ENCODE assay signal across 8 mouse cellular contexts in genomic region chr7:141562421-141562851, GRCm38 (mm10). TPM values are rescaled to one million over a fixed set of nuclear protein-coding genes. Genes with fewer than 3 reads are reported as not detected.
DNase-seq lines count a peak whose midpoint lies in the region; ATAC-seq and TF ChIP-seq lines count a peak whose summit lies in the region.

No protein-coding gene starts in this region.

- WGBS in kidney, postnatal 0 days = 2% methylated on average over 33 of the region's 33 CpGs
- WGBS in forebrain, embryonic 15.5 days = under 1% methylated on average over 33 of the region's 33 CpGs
- whole genome bisulfite sequencing in liver, embryonic 12.5 days (ENCODE audit: insufficient replicate concordance) = under 1% methylated on average over 33 of the region's 33 CpGs
- under 1% methylated on average over 33 of the region's 33 CpGs for WGBS in stomach, embryonic 15.5 days

- H3K36me3 ChIP-seq in kidney, postnatal 0 days (ENCODE audit: insufficient read depth, low read length) = no peaks in the 10 kb centered on the region
- H3K36me3 ChIP-seq in forebrain, embryonic 15.5 days = no peaks in the 10 kb centered on the region
- peaks cover 31% of the 10 kb centered on the region for H3K36me3 ChIP-seq in liver, embryonic 12.5 days
- no peaks in the 10 kb centered on the region for H3K36me3 ChIP-seq in stomach, embryonic 15.5 days

- intact Hi-C loops in gastrocnemius, postnatal 36 days (cut with DNase I) = no loop called here

- peak; percentile 14 for ATAC-seq in kidney, postnatal 0 days (replicated peaks; ENCODE audit: low FRiP score, low read depth)
- ATAC-seq in forebrain, embryonic 15.5 days (replicated peaks) = peak; percentile 64; the same call in 1 of the 2 replicates
- no peak for ATAC-seq in liver, embryonic 12.5 days
- peak; percentile 2; the same call in 1 of the 2 replicates for ATAC-seq in stomach, embryonic 15.5 days (ENCODE audit: insufficient read depth, low FRiP score, low read depth)

- H3K9me3 ChIP-seq in kidney, postnatal 0 days (replicated peaks; ENCODE audit: low read length) = no peaks in the 10 kb centered on the region
- no peaks in the 10 kb centered on the region for H3K9me3 ChIP-seq in forebrain, embryonic 15.5 days
- no peaks in the 10 kb centered on the region for H3K9me3 ChIP-seq in liver, embryonic 12.5 days (replicated peaks)
- H3K9me3 ChIP-seq in stomach, embryonic 15.5 days = no peaks in the 10 kb centered on the region

- DNase-seq in kidney, postnatal 0 days (ENCODE audit: low spot score) = peak; percentile 36
- DNase-seq in kidney, postnatal 10 days = no peak
- DNase-seq in Muller cell, postnatal 12 days (ENCODE audit: inconsistent ontology term) = peak; percentile 12
- no peak for DNase-seq in gastrocnemius, postnatal 36 days
- no peak for DNase-seq in right cerebral cortex, postnatal 25 days

- H3K4me3 ChIP-seq in kidney, postnatal 0 days (replicated peaks; ENCODE audit: low read depth, low read length) = peak overlapping the region; percentile 88
- peak overlapping the region; percentile 90 for H3K4me3 ChIP-seq in forebrain, embryonic 15.5 days
- H3K4me3 ChIP-seq in liver, embryonic 12.5 days = peak overlapping the region; percentile 99
- peak overlapping the region; percentile 100 for H3K4me3 ChIP-seq in stomach, embryonic 15.5 days (replicated peaks)

- peak overlapping the region; percentile 89 for H3K27ac ChIP-seq in kidney, postnatal 0 days
- peak overlapping the region; percentile 83 for H3K27ac ChIP-seq in forebrain, embryonic 15.5 days (replicated peaks)
- H3K27ac ChIP-seq in liver, embryonic 12.5 days = peak overlapping the region; percentile 98
- peak overlapping the region; percentile 90 for H3K27ac ChIP-seq in stomach, embryonic 15.5 days

- H3K9ac ChIP-seq in kidney, postnatal 0 days (ENCODE audit: low read depth, low read length) = peak overlapping the region; percentile 97
- H3K9ac ChIP-seq in forebrain, embryonic 15.5 days (replicated peaks) = peak overlapping the region; percentile 97
- H3K9ac ChIP-seq in liver, embryonic 12.5 days = peak overlapping the region; percentile 99
- peak overlapping the region; percentile 98 for H3K9ac ChIP-seq in stomach, embryonic 15.5 days

- TF ChIP-seq CTCF in kidney, postnatal 0 days (IDR thresholded peaks at IDR 0.05; ENCODE audit: low read depth) = no peak

- H3K4me2 ChIP-seq in kidney, postnatal 0 days (ENCODE audit: low read length) = peak overlapping the region; percentile 82
- H3K4me2 ChIP-seq in forebrain, embryonic 15.5 days (replicated peaks) = peak overlapping the region; percentile 58
- H3K4me2 ChIP-seq in liver, embryonic 12.5 days = peak overlapping the region; percentile 90
- peak overlapping the region; percentile 94 for H3K4me2 ChIP-seq in stomach, embryonic 15.5 days

- H3K27me3 ChIP-seq in kidney, postnatal 0 days (ENCODE audit: insufficient read depth, low read length) = no peaks in the 10 kb centered on the region
- no peaks in the 10 kb centered on the region for H3K27me3 ChIP-seq in forebrain, embryonic 15.5 days
- H3K27me3 ChIP-seq in liver, embryonic 12.5 days (replicated peaks) = no peaks in the 10 kb centered on the region
- no peaks in the 10 kb centered on the region for H3K27me3 ChIP-seq in stomach, embryonic 15.5 days (replicated peaks)

- H3K4me1 ChIP-seq in kidney, postnatal 0 days (replicated peaks; ENCODE audit: insufficient read depth, low read length) = peaks cover 20% of the 10 kb centered on the region; the same call in 1 of the 2 replicates
- peaks cover 35% of the 10 kb centered on the region for H3K4me1 ChIP-seq in forebrain, embryonic 15.5 days
- H3K4me1 ChIP-seq in liver, embryonic 12.5 days = peaks cover 91% of the 10 kb centered on the region
- H3K4me1 ChIP-seq in stomach, embryonic 15.5 days = peaks cover 24% of the 10 kb centered on the region

RNA-seq across cellular contexts. Expression of gene Ap2a2, which starts 0.5 kb away (rescaled TPM):
- polyA plus RNA-seq in kidney, postnatal 0 days (2015; fragmentation: Nextera tagmentation; extraction: Ambion mirVana) = 56.0 and 64.8 TPM in 2 replicates
- polyA plus RNA-seq in forebrain, embryonic 15.5 days (2015; fragmentation: Nextera tagmentation; extraction: Ambion mirVana) = 106 and 110 TPM in 2 replicates
- 91.6 and 92.0 TPM in 2 replicates for polyA plus RNA-seq in liver, embryonic 12.5 days (2016; fragmentation: Nextera tagmentation; extraction: Ambion mirVana)
- 78.4 TPM in 2 replicates for polyA plus RNA-seq in stomach, embryonic 15.5 days (2015; fragmentation: Nextera tagmentation; extraction: Ambion mirVana)
- 10 to 100 TPM; 45.3 to 46.6 TPM for total RNA-seq in gastrocnemius, postnatal 36 days (2021)

RNA-seq across cellular contexts. Expression of gene Chid1, which starts 22.8 kb away (rescaled TPM):
- polyA plus RNA-seq in kidney, postnatal 0 days (2015; fragmentation: Nextera tagmentation; extraction: Ambion mirVana) = 30.0 and 33.7 TPM in 2 replicates
- 32.2 and 33.7 TPM in 2 replicates for polyA plus RNA-seq in forebrain, embryonic 15.5 days (2015; fragmentation: Nextera tagmentation; extraction: Ambion mirVana)
- 32.0 and 32.7 TPM in 2 replicates for polyA plus RNA-seq in liver, embryonic 12.5 days (2016; fragmentation: Nextera tagmentation; extraction: Ambion mirVana)
- polyA plus RNA-seq in stomach, embryonic 15.5 days (2015; fragmentation: Nextera tagmentation; extraction: Ambion mirVana) = 50.7 and 58.0 TPM in 2 replicates
- total RNA-seq in gastrocnemius, postnatal 36 days (2021) = 10 to 100 TPM; 13.9 to 14.5 TPM

Comparison
In these comparisons a context has a peak if more than half of its experiments do, and no peak if none do; other contexts are left out.
1. DNase-seq: peak in kidney, postnatal 0 days (single experiment) and Muller cell, postnatal 12 days (single experiment); none in kidney, postnatal 10 days (single experiment), gastrocnemius, postnatal 36 days (0 of 2) and right cerebral cortex, postnatal 25 days (single experiment).
2. Peak in every context shown above with its lines, with median percentiles within 50 percentile points of each other: H3K27ac ChIP-seq, H3K4me2 ChIP-seq, H3K4me3 ChIP-seq and H3K9ac ChIP-seq.